Mouse (Mus musculus) embryonic fibroblast, embryonic 13.5 days (primary cell): ENCODE results near the gene Lhfpl2.

ENCODE experiments used
- CTCF ChIP-seq: IDR thresholded peaks from 2 replicates; pipeline ENCODE4 v1.5.1; 2011; ENCODE audit warnings: mild to moderate bottlenecking, control low read depth, low read length, moderate library complexity, borderline replicate concordance; ENCODE audit not compliant: insufficient read depth
- POLR2A ChIP-seq: IDR thresholded peaks from 2 replicates; pipeline ENCODE4 v1.6.1; 2011; ENCODE audit warnings: low read depth, mild to moderate bottlenecking, control low read depth, low read length, moderate library complexity

GRCm38 (mm10) chr13:94168319-94168718 is 110.7 kb downstream of the Lhfpl2 start:
- TF ChIP-seq POLR2A (no peak), CTCF (no peak)
